Mouse (Mus musculus): ENCODE measurements around the gene Crtap.

- TF ChIP-seq ZC3H11A (IDR thresholded peaks at IDR 0.05; ENCODE audit: borderline replicate concordance, low read depth, low read length) (no peak), ZNF384 (IDR thresholded peaks at IDR 0.05; ENCODE audit: low read depth, low read length) (no peak), CHD2 (IDR thresholded peaks at IDR 0.05; ENCODE audit: low read depth, low read length) (no peak), HCFC1 (IDR thresholded peaks at IDR 0.05; ENCODE audit: borderline replicate concordance, insufficient read depth, low read length) (no peak)
Measured at GRCm38 (mm10) chr9:114368471-114368858, 22.0 kb downstream of the Crtap start.
